Mouse (Mus musculus) myocyte (in vitro differentiated cells): ENCODE results near the gene Ica1. TPM values are rescaled to one million over a fixed set of nuclear protein-coding genes. Genes with fewer than 3 reads are reported as not detected.

Experiments
- H3K27me3 ChIP-seq: one replicate; pipeline ENCODE4 v1.6.1; 2011; ENCODE audit not compliant: control insufficient read depth, insufficient read depth, insufficient read length
- H3K36me3 ChIP-seq: one replicate; pipeline ENCODE4 v1.6.1; 2011; ENCODE audit not compliant: control insufficient read depth, insufficient read depth
- H3K4me2 ChIP-seq: one replicate; pipeline ENCODE4 v1.6.1; 2011; ENCODE audit warnings: low read depth, control low read depth
- H3K4me3 ChIP-seq: one replicate; pipeline ENCODE4 v1.5.1; 2011; ENCODE audit warnings: mild to moderate bottlenecking, control low read depth, moderate library complexity
- H3K79me2 ChIP-seq: one replicate; pipeline ENCODE4 v1.6.1; 2011; ENCODE audit not compliant: control insufficient read depth, insufficient read depth
- H3ac ChIP-seq: one replicate; pipeline ENCODE4 v1.6.1; 2011; ENCODE audit not compliant: control insufficient read depth, insufficient read length
- CEBPB ChIP-seq: IDR thresholded peaks from 2 replicates; pipeline ENCODE4 v1.6.1; 2011; ENCODE audit warnings: mild to moderate bottlenecking, moderate library complexity; ENCODE audit not compliant: poor library complexity, insufficient read depth, severe bottlenecking
- E2F4 ChIP-seq: IDR thresholded peaks from one replicate; pipeline ENCODE4 v1.6.1; 2011; ENCODE audit warnings: mild to moderate bottlenecking, control low read depth, moderate library complexity; ENCODE audit not compliant: insufficient read depth
- MAX ChIP-seq: IDR thresholded peaks from one replicate; pipeline ENCODE4 v1.6.1; 2011; ENCODE audit warnings: low read depth, mild to moderate bottlenecking, control low read depth
- MYOD1 ChIP-seq, 3 experiments: IDR thresholded peaks; one replicate each; pipeline ENCODE4 v1.6.1; 2011; ENCODE audit warnings: control low read depth in 2 of 3, low read depth in 2 of 3, mild to moderate bottlenecking in 2 of 3, moderate library complexity in 1 of 3; ENCODE audit not compliant: insufficient read length in 2 of 3, control insufficient read depth in 1 of 3
- MYOG ChIP-seq, 3 experiments: IDR thresholded peaks; one replicate each; pipeline ENCODE4 v1.6.1; 2011; ENCODE audit warnings: control low read depth in 2 of 3, low read depth in 2 of 3, mild to moderate bottlenecking in 2 of 3; ENCODE audit not compliant: insufficient read length in 2 of 3, control insufficient read depth in 1 of 3, insufficient read depth in 1 of 3
- POLR2A ChIP-seq: IDR thresholded peaks from one replicate; pipeline ENCODE4 v1.6.1; 2011; ENCODE audit warnings: low read depth, mild to moderate bottlenecking, control low read depth, moderate library complexity; ENCODE audit not compliant: insufficient read length
- POLR2AphosphoS2 ChIP-seq: IDR thresholded peaks from one replicate; pipeline ENCODE4 v1.6.1; 2011; ENCODE audit warnings: low read depth, control low read depth; ENCODE audit not compliant: insufficient read length
- REST ChIP-seq: IDR thresholded peaks from one replicate; pipeline ENCODE4 v1.6.1; 2011; ENCODE audit warnings: mild to moderate bottlenecking, control low read depth, moderate library complexity; ENCODE audit not compliant: insufficient read depth, insufficient read length
- SRF ChIP-seq: IDR thresholded peaks from one replicate; pipeline ENCODE4 v1.6.1; 2011; ENCODE audit warnings: low read depth; ENCODE audit not compliant: control insufficient read depth, insufficient read length
- TCF12 ChIP-seq: IDR thresholded peaks from one replicate; pipeline ENCODE4 v1.6.1; 2011; ENCODE audit warnings: mild to moderate bottlenecking, control low read depth; ENCODE audit not compliant: poor library complexity, insufficient read depth, severe bottlenecking
- TCF3 ChIP-seq: IDR thresholded peaks from one replicate; pipeline ENCODE4 v1.6.1; 2011; ENCODE audit warnings: low read depth, control low read depth; ENCODE audit not compliant: insufficient read length
- USF1 ChIP-seq: IDR thresholded peaks from one replicate; pipeline ENCODE4 v1.6.1; 2011; ENCODE audit warnings: low read depth, mild to moderate bottlenecking, control low read depth, moderate library complexity
- polyA plus RNA-seq: library from polyadenylated mRNA; unstranded; fragments of >200 nt; fragmentation: generic; extraction: Trizol; gene quantifications from one replicate; pipeline ENCODE4 v1.2.1, GENCODE M21; 2012; ENCODE audit warnings: missing spikeins

Ica1 gene
- polyA plus RNA-seq, 1 experiment, result 6.0 TPM

GRCm38 (mm10) chr6:8617369-8617768 lies 160.9 kb downstream of the Ica1 start:
- Histone ChIP-seq H3K36me3 (no peaks in the 10 kb centered on the region), H3K4me3 (no peak overlapping the region), H3K4me2 (no peak overlapping the region), H3K27me3 (no peaks in the 10 kb centered on the region), H3K79me2 (no peaks in the 10 kb centered on the region), H3ac (no peak overlapping the region)
- TF ChIP-seq TCF12 (no peak), CEBPB (no peak), MAX (no peak), E2F4 (no peak), POLR2A (no peak), POLR2AphosphoS2 (no peak), MYOD1 (IDR thresholded peaks at IDR 0.05; ENCODE audit: control insufficient read depth in 1 of 3, insufficient read length in 2 of 3, low read depth in 2 of 3) (no peak), TCF3 (no peak)

GRCm38 (mm10) chr6:8591665-8592064 lies 186.6 kb downstream of the Ica1 start:
- H3K27me3 ChIP-seq, result no peaks in the 10 kb centered on the region
- TF ChIP-seq USF1 (no peak), MYOD1 (IDR thresholded peaks at IDR 0.05; ENCODE audit: control insufficient read depth in 1 of 3, insufficient read length in 2 of 3, low read depth in 2 of 3) (no peak), TCF3 (no peak), POLR2AphosphoS2 (no peak), TCF12 (no peak), REST (no peak), POLR2A (no peak), E2F4 (no peak)
- no peaks in the 10 kb centered on the region for H3K79me2 ChIP-seq
- no peak overlapping the region for H3K4me2 ChIP-seq
- no peaks in the 10 kb centered on the region for H3K36me3 ChIP-seq
- no peak overlapping the region for H3ac ChIP-seq
- no peak overlapping the region for H3K4me3 ChIP-seq

GRCm38 (mm10) chr6:8583892-8584291 lies 194.4 kb downstream of the Ica1 start:
- H3ac ChIP-seq, result no peak overlapping the region
- no peak for TF ChIP-seq TCF12
- TF ChIP-seq USF1, result no peak
- H3K27me3 ChIP-seq, result no peaks in the 10 kb centered on the region
- H3K4me2 ChIP-seq, result no peak overlapping the region
- H3K4me3 ChIP-seq, result no peak overlapping the region
- H3K79me2 ChIP-seq, result no peaks in the 10 kb centered on the region
- H3K36me3 ChIP-seq, result no peaks in the 10 kb centered on the region

GRCm38 (mm10) chr6:8582377-8582776 lies 195.9 kb downstream of the Ica1 start:
- Histone ChIP-seq H3K79me2 (no peaks in the 10 kb centered on the region), H3K36me3 (no peaks in the 10 kb centered on the region), H3ac (no peak overlapping the region), H3K4me3 (no peak overlapping the region), H3K4me2 (no peak overlapping the region), H3K27me3 (no peaks in the 10 kb centered on the region)
- TF ChIP-seq MYOD1 (IDR thresholded peaks at IDR 0.05; ENCODE audit: control insufficient read depth in 1 of 3, insufficient read length in 2 of 3, low read depth in 2 of 3), result no peak
- no peak for TF ChIP-seq USF1
- no peak for TF ChIP-seq MYOG (IDR thresholded peaks at IDR 0.05; ENCODE audit: control insufficient read depth in 1 of 3, insufficient read depth in 1 of 3, insufficient read length in 2 of 3, low read depth in 2 of 3)
- TF ChIP-seq POLR2AphosphoS2, result no peak
- no peak for TF ChIP-seq E2F4
- TF ChIP-seq REST, result no peak
- TF ChIP-seq SRF, result no peak
- TF ChIP-seq TCF12, result no peak
- TF ChIP-seq MAX, result no peak
- TF ChIP-seq POLR2A, result no peak
- TF ChIP-seq CEBPB, result no peak
- TF ChIP-seq TCF3, result no peak

Other genes starting within 250 kb of the Ica1 start
- gene Nxph1, start 169.9 kb upstream of the Ica1 start, polyA plus RNA-seq, result not detected